Mouse (Mus musculus) gonadal fat pad, adult 2 months (tissue): ENCODE data around the gene Hoxb9. TPM values are rescaled to one million over a fixed set of nuclear protein-coding genes. Genes with fewer than 3 reads are reported as not detected.

Source experiments
- DNase-seq: peaks from one replicate; pipeline ENCODE4 v3.0.0-alpha.2; 2012; ENCODE audit warnings: low read depth
- polyA plus RNA-seq: library from polyadenylated mRNA; depleted of rRNA; stranded (reverse); fragments of >200 nt; gene quantifications from 2 replicates; pipeline ENCODE4 v1.2.3, GENCODE M21; 2012

The Hoxb9 gene
- polyA plus RNA-seq, 1 experiment: 27.8 TPM

- no peak for DNase-seq
Measured at GRCm38 (mm10) chr11:96267021-96267920, 4.0 kb upstream of the Hoxb9 start.

GRCm38 (mm10) chr11:96268031-96268745, 3.1 kb upstream of the Hoxb9 start:
- no peak for DNase-seq

GRCm38 (mm10) chr11:96269869-96270268, 1.4 kb upstream of the Hoxb9 start:
- DNase-seq: no peak

- DNase-seq: no peak
Measured at GRCm38 (mm10) chr11:96271541-96272011, 319 bp downstream of the Hoxb9 start.

GRCm38 (mm10) chr11:96272024-96272921, 1.0 kb downstream of the Hoxb9 start:
- DNase-seq: no peak

- no peak for DNase-seq
Measured at GRCm38 (mm10) chr11:96274428-96274827, 3.2 kb downstream of the Hoxb9 start.

GRCm38 (mm10) chr11:96275896-96276295, 4.6 kb downstream of the Hoxb9 start:
- no peak for DNase-seq

GRCm38 (mm10) chr11:96277151-96278044, 6.1 kb downstream of the Hoxb9 start:
- no peak for DNase-seq

GRCm38 (mm10) chr11:96278324-96278723, 7.1 kb downstream of the Hoxb9 start:
- no peak for DNase-seq

- DNase-seq: peak; percentile 16
Measured at GRCm38 (mm10) chr11:96278773-96279172, 7.5 kb downstream of the Hoxb9 start.

GRCm38 (mm10) chr11:96279421-96280233, 8.4 kb downstream of the Hoxb9 start:
- no peak for DNase-seq

GRCm38 (mm10) chr11:96280399-96281378, 9.4 kb downstream of the Hoxb9 start:
- DNase-seq: no peak

- no peak for DNase-seq
Measured at GRCm38 (mm10) chr11:96281396-96281795, 10.1 kb downstream of the Hoxb9 start.

- DNase-seq: no peak
Measured at GRCm38 (mm10) chr11:96281855-96282570, 10.8 kb downstream of the Hoxb9 start, which contains the start of gene Hoxb8. TSS of gene Hoxb8 (plus strand) at chr11:96281905.

GRCm38 (mm10) chr11:96282795-96283430, 11.7 kb downstream of the Hoxb9 start:
- no peak for DNase-seq

- DNase-seq: no peak
Measured at GRCm38 (mm10) chr11:96284041-96284749, 12.9 kb downstream of the Hoxb9 start.
